Mouse (Mus musculus): ENCODE measurements around the gene Sh3kbp1. TPM values are rescaled to one million over a fixed set of nuclear protein-coding genes. Genes with fewer than 3 reads are reported as not detected.

Gene Sh3kbp1
- polyA plus RNA-seq, 1 experiment from 2014 or later = 21.0 TPM

GRCm38 (mm10) chrX:159763801-159764200 lies 136.7 kb downstream of the Sh3kbp1 start:
- H3K9ac ChIP-seq (ENCODE audit: low read length) = no peak overlapping the region
- ATAC-seq (ENCODE audit: insufficient number of reproducible peaks, low FRiP score, low TSS enrichment, low read depth) (no peak), DNase-seq (ENCODE audit: low spot score) (no peak)
- H3K4me1 ChIP-seq (ENCODE audit: control insufficient read depth, insufficient read depth, low read length) = no peaks in the 10 kb centered on the region
- H3K9me3 ChIP-seq (ENCODE audit: control insufficient read depth, low read length) = no peaks in the 10 kb centered on the region
- WGBS = 78% methylated on average over 3 of the region's 3 CpGs
- H3K27me3 ChIP-seq (ENCODE audit: control insufficient read depth, insufficient read depth, low read length) = no peaks in the 10 kb centered on the region
- H3K4me2 ChIP-seq (ENCODE audit: low read depth, severe bottlenecking) = no peak overlapping the region
- no peak overlapping the region for H3K4me3 ChIP-seq (ENCODE audit: low read depth, low read length)
- no peak overlapping the region for H3K27ac ChIP-seq (replicated peaks; ENCODE audit: low read depth, low read length)
- H3K36me3 ChIP-seq (ENCODE audit: control insufficient read depth, insufficient read depth, low read length) = no peaks in the 10 kb centered on the region

- WGBS = 79% methylated on average over 1 of the region's 1 CpGs
- Histone ChIP-seq H3K36me3 (ENCODE audit: control insufficient read depth, insufficient read depth, low read length) (no peaks in the 10 kb centered on the region), H3K4me1 (ENCODE audit: control insufficient read depth, insufficient read depth, low read length) (no peaks in the 10 kb centered on the region), H3K27me3 (ENCODE audit: control insufficient read depth, insufficient read depth, low read length) (0 out of 2 replicates have a peak, but pooled peaks cover 5% of the 10 kb centered on the region), H3K9ac (ENCODE audit: low read length) (no peak overlapping the region), H3K27ac (replicated peaks; ENCODE audit: low read depth, low read length) (no peak overlapping the region), H3K4me3 (ENCODE audit: low read depth, low read length) (no peak overlapping the region), H3K4me2 (ENCODE audit: low read depth, severe bottlenecking) (no peak overlapping the region), H3K9me3 (ENCODE audit: control insufficient read depth, low read length) (no peaks in the 10 kb centered on the region)
- ATAC-seq (ENCODE audit: insufficient number of reproducible peaks, low FRiP score, low TSS enrichment, low read depth) (no peak), DNase-seq (ENCODE audit: low spot score) (no peak)
Measured at GRCm38 (mm10) chrX:159765850-159766249, 138.8 kb downstream of the Sh3kbp1 start.

GRCm38 (mm10) chrX:159769005-159769404 lies 141.9 kb downstream of the Sh3kbp1 start:
- no peak overlapping the region for H3K4me2 ChIP-seq (ENCODE audit: low read depth, severe bottlenecking)
- H3K9me3 ChIP-seq (ENCODE audit: control insufficient read depth, low read length) = no peaks in the 10 kb centered on the region
- H3K27me3 ChIP-seq (ENCODE audit: control insufficient read depth, insufficient read depth, low read length) = 0 out of 2 replicates have a peak, but pooled peaks cover 5% of the 10 kb centered on the region
- no peaks in the 10 kb centered on the region for H3K36me3 ChIP-seq (ENCODE audit: control insufficient read depth, insufficient read depth, low read length)
- WGBS = 78% methylated on average over 2 of the region's 2 CpGs
- DNase-seq (ENCODE audit: low spot score) (no peak), ATAC-seq (ENCODE audit: insufficient number of reproducible peaks, low FRiP score, low TSS enrichment, low read depth) (no peak)
- no peak overlapping the region for H3K27ac ChIP-seq (replicated peaks; ENCODE audit: low read depth, low read length)
- no peaks in the 10 kb centered on the region for H3K4me1 ChIP-seq (ENCODE audit: control insufficient read depth, insufficient read depth, low read length)
- no peak overlapping the region for H3K9ac ChIP-seq (ENCODE audit: low read length)
- no peak overlapping the region for H3K4me3 ChIP-seq (ENCODE audit: low read depth, low read length)

DNA sequence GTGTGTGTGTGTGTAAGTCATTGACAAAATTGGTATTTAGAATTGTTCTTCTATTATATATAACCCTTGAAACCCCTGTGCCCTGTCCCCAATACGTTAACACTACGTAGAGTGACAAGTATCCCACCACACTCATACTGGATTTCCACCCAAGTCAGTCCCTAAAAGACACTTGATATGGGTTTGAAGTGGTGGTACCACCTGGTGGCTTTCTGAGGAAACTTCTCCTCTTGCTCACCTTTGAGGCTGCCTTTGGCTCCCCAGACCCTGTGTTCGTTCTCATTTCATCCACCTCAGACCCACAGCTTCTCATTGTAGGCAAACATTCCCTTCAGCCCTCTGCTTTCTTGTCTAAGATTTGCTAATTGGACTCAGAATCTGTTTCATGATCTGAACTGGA lies 142.7 kb downstream of the Sh3kbp1 start:
- 90% methylated on average over 3 of the region's 3 CpGs for WGBS
- Histone ChIP-seq H3K36me3 (ENCODE audit: control insufficient read depth, insufficient read depth, low read length) (no peaks in the 10 kb centered on the region), H3K27ac (replicated peaks; ENCODE audit: low read depth, low read length) (no peak overlapping the region), H3K27me3 (ENCODE audit: control insufficient read depth, insufficient read depth, low read length) (0 out of 2 replicates have a peak, but pooled peaks cover 5% of the 10 kb centered on the region), H3K9ac (ENCODE audit: low read length) (no peak overlapping the region), H3K4me3 (ENCODE audit: low read depth, low read length) (no peak overlapping the region), H3K4me1 (ENCODE audit: control insufficient read depth, insufficient read depth, low read length) (no peaks in the 10 kb centered on the region), H3K9me3 (ENCODE audit: control insufficient read depth, low read length) (no peaks in the 10 kb centered on the region), H3K4me2 (ENCODE audit: low read depth, severe bottlenecking) (no peak overlapping the region)
- ATAC-seq (ENCODE audit: insufficient number of reproducible peaks, low FRiP score, low TSS enrichment, low read depth) (no peak; the same call in 1 of the 2 replicates), DNase-seq (ENCODE audit: low spot score) (no peak)

DNA sequence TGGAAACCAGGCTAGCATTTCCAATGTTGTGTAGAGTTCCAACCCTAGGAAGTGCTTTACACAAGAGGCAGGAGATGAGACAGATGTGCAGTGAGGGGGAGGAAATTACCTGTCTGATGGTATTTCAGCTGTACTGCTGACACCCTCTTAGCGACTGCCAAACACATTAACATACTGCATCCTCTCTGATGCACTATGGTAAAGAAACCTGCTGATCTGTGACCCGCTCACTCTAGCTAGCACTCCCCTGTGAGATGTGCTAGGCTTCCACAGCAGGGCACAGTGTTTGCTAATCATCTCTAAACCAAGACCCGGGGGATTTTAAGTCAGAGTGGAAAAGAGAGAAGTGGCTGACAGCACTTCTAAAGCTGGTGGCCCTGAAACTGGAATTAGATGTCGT lies 145.1 kb downstream of the Sh3kbp1 start:
- ATAC-seq (ENCODE audit: insufficient number of reproducible peaks, low FRiP score, low TSS enrichment, low read depth) = no peak
- no peaks in the 10 kb centered on the region for H3K36me3 ChIP-seq (ENCODE audit: control insufficient read depth, insufficient read depth, low read length)
- no peak overlapping the region for H3K4me2 ChIP-seq (ENCODE audit: low read depth, severe bottlenecking)
- no peak overlapping the region for H3K27ac ChIP-seq (replicated peaks; ENCODE audit: low read depth, low read length)
- 68% methylated on average over 4 of the region's 4 CpGs for WGBS
- DNase-seq (ENCODE audit: low spot score) = no peak
- no peaks in the 10 kb centered on the region for H3K9me3 ChIP-seq (ENCODE audit: control insufficient read depth, low read length)
- H3K27me3 ChIP-seq (ENCODE audit: control insufficient read depth, insufficient read depth, low read length) = 0 out of 2 replicates have a peak, but pooled peaks cover 5% of the 10 kb centered on the region
- H3K4me1 ChIP-seq (ENCODE audit: control insufficient read depth, insufficient read depth, low read length) = no peaks in the 10 kb centered on the region
- no peak overlapping the region for H3K4me3 ChIP-seq (ENCODE audit: low read depth, low read length)
- H3K9ac ChIP-seq (ENCODE audit: low read length) = no peak overlapping the region

- H3K4me2 ChIP-seq (ENCODE audit: low read depth, severe bottlenecking) = no peak overlapping the region
- no peaks in the 10 kb centered on the region for H3K36me3 ChIP-seq (ENCODE audit: control insufficient read depth, insufficient read depth, low read length)
- 0 out of 2 replicates have a peak, but pooled peaks cover 3% of the 10 kb centered on the region for H3K27me3 ChIP-seq (ENCODE audit: control insufficient read depth, insufficient read depth, low read length)
- H3K9me3 ChIP-seq (ENCODE audit: control insufficient read depth, low read length) = no peaks in the 10 kb centered on the region
- DNase-seq (ENCODE audit: low spot score) (no peak), ATAC-seq (ENCODE audit: insufficient number of reproducible peaks, low FRiP score, low TSS enrichment, low read depth) (no peak)
- no peak overlapping the region for H3K4me3 ChIP-seq (ENCODE audit: low read depth, low read length)
- no peak overlapping the region for H3K27ac ChIP-seq (replicated peaks; ENCODE audit: low read depth, low read length)
- no peaks in the 10 kb centered on the region for H3K4me1 ChIP-seq (ENCODE audit: control insufficient read depth, insufficient read depth, low read length)
- 91% methylated on average over 4 of the region's 4 CpGs for WGBS
- no peak overlapping the region for H3K9ac ChIP-seq (ENCODE audit: low read length)
Measured at GRCm38 (mm10) chrX:159775042-159775441, 148.0 kb downstream of the Sh3kbp1 start.

DNA sequence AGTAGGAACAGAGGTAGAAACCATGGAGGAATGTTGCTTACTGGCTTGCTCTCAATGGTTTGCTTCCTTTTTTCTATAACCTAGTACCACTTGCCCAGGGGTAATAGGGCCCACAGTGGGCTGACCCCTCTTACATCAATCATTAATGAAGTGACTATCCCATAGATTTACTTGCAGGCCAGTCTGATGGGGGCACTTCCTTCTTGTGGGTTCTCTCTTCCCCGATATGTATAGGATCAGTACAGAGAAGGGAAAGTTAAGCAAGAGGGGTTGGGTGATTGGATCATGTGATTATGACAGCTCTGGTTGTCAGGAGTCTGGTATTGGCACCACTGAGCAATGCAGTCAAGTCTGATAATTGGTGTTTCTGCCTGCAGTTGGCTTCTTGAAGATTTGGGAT lies 151.7 kb downstream of the Sh3kbp1 start:
- 83% methylated on average over 1 of the region's 1 CpGs for WGBS

DNA sequence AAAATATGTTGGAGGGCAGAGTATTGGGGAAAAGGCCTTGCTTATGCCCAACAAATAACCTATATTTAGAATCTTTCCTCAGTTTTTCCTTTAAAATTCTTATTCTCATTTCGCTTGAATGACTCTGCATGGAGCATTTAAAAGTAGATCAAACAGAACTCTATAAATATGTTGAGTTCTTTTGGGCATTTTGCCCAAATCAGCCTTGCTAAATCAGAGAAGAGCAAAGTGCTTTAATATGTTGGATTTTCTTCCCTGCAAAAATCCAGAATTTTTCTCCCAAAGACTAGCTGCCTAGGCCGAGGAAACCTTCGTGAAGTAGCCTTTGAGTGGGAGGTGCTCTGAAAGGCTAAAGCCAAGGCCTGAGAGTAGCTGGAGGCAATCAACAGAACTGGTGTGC lies 163.4 kb downstream of the Sh3kbp1 start:
- WGBS = 76% methylated on average over 3 of the region's 3 CpGs
- Histone ChIP-seq H3K4me1 (ENCODE audit: control insufficient read depth, insufficient read depth, low read length) (no peaks in the 10 kb centered on the region), H3K27me3 (ENCODE audit: control insufficient read depth, insufficient read depth, low read length) (peaks cover 2% of the 10 kb centered on the region; the same call in 1 of the 2 replicates), H3K4me3 (ENCODE audit: low read depth, low read length) (no peak overlapping the region), H3K9me3 (ENCODE audit: control insufficient read depth, low read length) (no peaks in the 10 kb centered on the region), H3K9ac (ENCODE audit: low read length) (no peak overlapping the region), H3K36me3 (ENCODE audit: control insufficient read depth, insufficient read depth, low read length) (no peaks in the 10 kb centered on the region), H3K4me2 (ENCODE audit: low read depth, severe bottlenecking) (no peak overlapping the region), H3K27ac (replicated peaks; ENCODE audit: low read depth, low read length) (no peak overlapping the region)
- DNase-seq (ENCODE audit: low spot score) (no peak), ATAC-seq (ENCODE audit: insufficient number of reproducible peaks, low FRiP score, low TSS enrichment, low read depth) (no peak)

More for the DNA sequence above, 151.7 kb downstream of the Sh3kbp1 start:
- Histone ChIP-seq H3K27ac (replicated peaks; ENCODE audit: low read depth, low read length) (no peak overlapping the region), H3K4me1 (ENCODE audit: control insufficient read depth, insufficient read depth, low read length) (no peaks in the 10 kb centered on the region), H3K9ac (ENCODE audit: low read length) (no peak overlapping the region), H3K4me3 (ENCODE audit: low read depth, low read length) (no peak overlapping the region), H3K27me3 (ENCODE audit: control insufficient read depth, insufficient read depth, low read length) (0 out of 2 replicates have a peak, but pooled peaks cover 3% of the 10 kb centered on the region), H3K36me3 (ENCODE audit: control insufficient read depth, insufficient read depth, low read length) (no peaks in the 10 kb centered on the region), H3K4me2 (ENCODE audit: low read depth, severe bottlenecking) (no peak overlapping the region), H3K9me3 (ENCODE audit: control insufficient read depth, low read length) (no peaks in the 10 kb centered on the region)
- DNase-seq (ENCODE audit: low spot score) (no peak), ATAC-seq (ENCODE audit: insufficient number of reproducible peaks, low FRiP score, low TSS enrichment, low read depth) (no peak)

DNA sequence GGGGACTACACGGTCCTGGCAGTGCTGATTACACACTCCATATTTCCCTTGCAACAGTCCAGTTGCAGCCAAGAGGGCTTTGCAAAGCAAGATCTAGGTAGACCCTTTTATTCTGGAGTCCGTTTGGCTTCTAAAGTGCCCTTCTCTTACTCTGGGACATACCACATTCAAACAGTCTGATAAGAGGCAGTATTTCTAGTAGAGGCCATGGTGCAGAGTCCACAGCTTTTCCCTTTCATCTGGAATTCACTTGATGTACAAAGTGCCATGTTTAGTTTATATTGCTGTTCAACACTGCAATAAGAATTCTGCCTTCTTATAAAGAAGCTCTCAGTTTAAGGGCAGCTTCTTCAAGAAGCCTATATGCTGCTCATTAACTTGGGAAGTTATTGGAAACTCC lies 168.5 kb downstream of the Sh3kbp1 start:
- 65% methylated on average over 2 of the region's 2 CpGs for WGBS
- no peak overlapping the region for H3K27ac ChIP-seq (replicated peaks; ENCODE audit: low read depth, low read length)
- H3K4me1 ChIP-seq (ENCODE audit: control insufficient read depth, insufficient read depth, low read length) = no peaks in the 10 kb centered on the region
- DNase-seq (ENCODE audit: low spot score) (no peak), ATAC-seq (ENCODE audit: insufficient number of reproducible peaks, low FRiP score, low TSS enrichment, low read depth) (no peak)
- no peak overlapping the region for H3K4me2 ChIP-seq (ENCODE audit: low read depth, severe bottlenecking)
- H3K4me3 ChIP-seq (ENCODE audit: low read depth, low read length) = no peak overlapping the region
- peaks cover 6% of the 10 kb centered on the region; the same call in 1 of the 2 replicates for H3K27me3 ChIP-seq (ENCODE audit: control insufficient read depth, insufficient read depth, low read length)
- no peak overlapping the region for H3K9ac ChIP-seq (ENCODE audit: low read length)
- H3K36me3 ChIP-seq (ENCODE audit: control insufficient read depth, insufficient read depth, low read length) = no peaks in the 10 kb centered on the region
- H3K9me3 ChIP-seq (ENCODE audit: control insufficient read depth, low read length) = no peaks in the 10 kb centered on the region
